Mouse (Mus musculus) erythroblast, embryonic 14.5 days (primary cell): ENCODE results near the gene Nxnl1. TPM values are rescaled to one million over a fixed set of nuclear protein-coding genes. Genes with fewer than 3 reads are reported as not detected.

Experiments used
- H3K27me3 ChIP-seq: 2 replicates; pipeline ENCODE4 v1.6.1; 2012; ENCODE audit warnings: inconsistent platforms; ENCODE audit not compliant: control insufficient read depth
- H3K36me3 ChIP-seq: 2 replicates; pipeline ENCODE4 v1.6.1; 2012; ENCODE audit warnings: mild to moderate bottlenecking, inconsistent platforms; ENCODE audit not compliant: control insufficient read depth
- H3K4me1 ChIP-seq: 2 replicates; pipeline ENCODE4 v1.6.1; 2012; ENCODE audit warnings: inconsistent platforms; ENCODE audit not compliant: control insufficient read depth
- H3K4me3 ChIP-seq: replicated peaks from 2 replicates; pipeline ENCODE3; 2012; ENCODE audit warnings: moderate library complexity, mild to moderate bottlenecking, inconsistent platforms
- H3K9me3 ChIP-seq: 2 replicates; pipeline ENCODE4 v1.6.1; 2012; ENCODE audit warnings: low read length, inconsistent platforms, mixed read lengths; ENCODE audit not compliant: control insufficient read depth
- GATA1 ChIP-seq: IDR thresholded peaks from 2 replicates; pipeline ENCODE4 v1.6.1; 2012; ENCODE audit warnings: low read length, inconsistent platforms, mixed read lengths
- TAL1 ChIP-seq: IDR thresholded peaks from 3 replicates; pipeline ENCODE4 v1.6.1; 2012; ENCODE audit warnings: low read length, inconsistent platforms, mixed read lengths
- polyA plus RNA-seq: library from polyadenylated mRNA; stranded (reverse); fragments of >175 nt; gene quantifications from 2 replicates; pipeline ENCODE4 v1.2.3, GENCODE M21; 2012

Gene Nxnl1
- polyA plus RNA-seq, 1 experiment: not detected

- no peak overlapping the region for H3K4me3 ChIP-seq
- H3K9me3 ChIP-seq: no peaks in the 10 kb centered on the region
- no peaks in the 10 kb centered on the region for H3K27me3 ChIP-seq
- H3K36me3 ChIP-seq: peaks cover under 1% of the 10 kb centered on the region
- H3K4me1 ChIP-seq: peaks cover 39% of the 10 kb centered on the region
- no peak for TF ChIP-seq TAL1
- TF ChIP-seq GATA1: no peak
These were observed 22.4 kb upstream of the Nxnl1 start for GRCm38 (mm10) chr8:71588762-71589161.

GRCm38 (mm10) chr8:71586891-71587290 is 20.5 kb upstream of the Nxnl1 start:
- no peaks in the 10 kb centered on the region for H3K36me3 ChIP-seq
- peaks cover 20% of the 10 kb centered on the region for H3K4me1 ChIP-seq
- TF ChIP-seq GATA1: no peak
- no peak for TF ChIP-seq TAL1
- H3K4me3 ChIP-seq: no peak overlapping the region
- no peaks in the 10 kb centered on the region for H3K9me3 ChIP-seq
- no peaks in the 10 kb centered on the region for H3K27me3 ChIP-seq

GRCm38 (mm10) chr8:71580201-71580600 is 13.8 kb upstream of the Nxnl1 start:
- no peak for TF ChIP-seq GATA1
- no peak for TF ChIP-seq TAL1
- Histone ChIP-seq H3K27me3 (no peaks in the 10 kb centered on the region), H3K4me1 (peaks cover 9% of the 10 kb centered on the region), H3K9me3 (no peaks in the 10 kb centered on the region), H3K4me3 (no peak overlapping the region), H3K36me3 (no peaks in the 10 kb centered on the region)

- Histone ChIP-seq H3K4me3 (no peak overlapping the region), H3K27me3 (no peaks in the 10 kb centered on the region), H3K9me3 (no peaks in the 10 kb centered on the region), H3K36me3 (no peaks in the 10 kb centered on the region), H3K4me1 (peaks cover 9% of the 10 kb centered on the region)
- TF ChIP-seq GATA1: no peak
- no peak for TF ChIP-seq TAL1
These were observed 13.1 kb upstream of the Nxnl1 start for GRCm38 (mm10) chr8:71579476-71579875.

GRCm38 (mm10) chr8:71579009-71579408 is 12.6 kb upstream of the Nxnl1 start:
- no peaks in the 10 kb centered on the region for H3K36me3 ChIP-seq
- H3K4me1 ChIP-seq: peaks cover 9% of the 10 kb centered on the region
- no peaks in the 10 kb centered on the region for H3K9me3 ChIP-seq
- H3K4me3 ChIP-seq: no peak overlapping the region
- TF ChIP-seq GATA1 (no peak), TAL1 (no peak)
- peaks cover 2% of the 10 kb centered on the region; the same call in 1 of the 2 replicates for H3K27me3 ChIP-seq

GRCm38 (mm10) chr8:71577856-71578387 is 11.5 kb upstream of the Nxnl1 start:
- Histone ChIP-seq H3K9me3 (no peaks in the 10 kb centered on the region), H3K36me3 (no peaks in the 10 kb centered on the region), H3K4me3 (no peak overlapping the region), H3K27me3 (peaks cover 2% of the 10 kb centered on the region; the same call in 1 of the 2 replicates), H3K4me1 (peaks cover 9% of the 10 kb centered on the region)
- TF ChIP-seq TAL1 (no peak), GATA1 (no peak)

- TF ChIP-seq GATA1 (no peak), TAL1 (no peak)
- H3K9me3 ChIP-seq: no peaks in the 10 kb centered on the region; the same call in 1 of the 2 replicates
- H3K27me3 ChIP-seq: peaks cover 23% of the 10 kb centered on the region
- H3K36me3 ChIP-seq: no peaks in the 10 kb centered on the region
- no peak overlapping the region for H3K4me3 ChIP-seq
- H3K4me1 ChIP-seq: peaks cover 10% of the 10 kb centered on the region
These were observed 8.6 kb upstream of the Nxnl1 start for GRCm38 (mm10) chr8:71575020-71575419.

GRCm38 (mm10) chr8:71574426-71574825 is 8.0 kb upstream of the Nxnl1 start:
- no peaks in the 10 kb centered on the region for H3K36me3 ChIP-seq
- peaks cover 29% of the 10 kb centered on the region for H3K27me3 ChIP-seq
- peaks cover 16% of the 10 kb centered on the region for H3K4me1 ChIP-seq
- TF ChIP-seq TAL1 (no peak), GATA1 (no peak)
- H3K9me3 ChIP-seq: no peaks in the 10 kb centered on the region; the same call in 1 of the 2 replicates
- H3K4me3 ChIP-seq: no peak overlapping the region

GRCm38 (mm10) chr8:71572847-71573633 is 6.6 kb upstream of the Nxnl1 start:
- TF ChIP-seq TAL1 (no peak), GATA1 (no peak)
- Histone ChIP-seq H3K4me3 (no peak overlapping the region), H3K36me3 (no peaks in the 10 kb centered on the region), H3K4me1 (peaks cover 19% of the 10 kb centered on the region), H3K9me3 (no peaks in the 10 kb centered on the region; the same call in 1 of the 2 replicates), H3K27me3 (peaks cover 43% of the 10 kb centered on the region)
